Mouse (Mus musculus): ENCODE measurements around the gene Nfib. TPM values are rescaled to one million over a fixed set of nuclear protein-coding genes. Genes with fewer than 3 reads are reported as not detected.

Gene Nfib
- polyA plus RNA-seq, 1 experiment from 2014 or later, result 39.8 TPM

- peak overlapping the region; percentile 98 for H3K27ac ChIP-seq (replicated peaks)
- peaks cover 44% of the 10 kb centered on the region for H3K4me1 ChIP-seq
- under 1% methylated on average over 43 of the region's 81 CpGs for WGBS
- H3K4me2 ChIP-seq (replicated peaks), result peak overlapping the region; percentile 94
- no peaks in the 10 kb centered on the region for H3K9me3 ChIP-seq
- H3K9ac ChIP-seq (replicated peaks), result peak overlapping the region; percentile 95
- ATAC-seq (ENCODE audit: low FRiP score, low read depth), result peak; percentile 80
- no peaks in the 10 kb centered on the region; the same call in 1 of the 2 replicates for H3K27me3 ChIP-seq
- no peaks in the 10 kb centered on the region for H3K36me3 ChIP-seq
- H3K4me3 ChIP-seq, result peak overlapping the region; percentile 84
Measured at GRCm38 (mm10) chr4:82506081-82506730, 199.3 kb downstream of the Nfib start.

GRCm38 (mm10) chr4:82505121-82506031 lies 200.2 kb downstream of the Nfib start:
- Histone ChIP-seq H3K9me3 (no peaks in the 10 kb centered on the region), H3K4me1 (peaks cover 42% of the 10 kb centered on the region), H3K36me3 (no peaks in the 10 kb centered on the region), H3K4me3 (peak overlapping the region; percentile 84), H3K4me2 (replicated peaks) (peak overlapping the region; percentile 94), H3K9ac (replicated peaks) (peak overlapping the region; percentile 95), H3K27me3 (no peaks in the 10 kb centered on the region; the same call in 1 of the 2 replicates), H3K27ac (replicated peaks) (peak overlapping the region; percentile 98)
- under 1% methylated on average over 59 of the region's 72 CpGs for WGBS
- peak; percentile 41 for ATAC-seq (ENCODE audit: low FRiP score, low read depth)

GRCm38 (mm10) chr4:82504284-82505120 lies 201.0 kb downstream of the Nfib start:
- no peak for ATAC-seq (ENCODE audit: low FRiP score, low read depth)
- H3K4me1 ChIP-seq, result peaks cover 43% of the 10 kb centered on the region
- H3K9me3 ChIP-seq, result no peaks in the 10 kb centered on the region
- peak overlapping the region; percentile 94 for H3K4me2 ChIP-seq (replicated peaks)
- H3K9ac ChIP-seq (replicated peaks), result peak overlapping the region; percentile 95
- under 1% methylated on average over 62 of the region's 62 CpGs for WGBS
- H3K27me3 ChIP-seq, result no peaks in the 10 kb centered on the region; the same call in 1 of the 2 replicates
- no peaks in the 10 kb centered on the region for H3K36me3 ChIP-seq
- H3K27ac ChIP-seq (replicated peaks), result peak overlapping the region; percentile 98
- H3K4me3 ChIP-seq, result peak overlapping the region; percentile 84

GRCm38 (mm10) chr4:82504015-82504283 lies 201.6 kb downstream of the Nfib start:
- Histone ChIP-seq H3K4me3 (peak overlapping the region; percentile 84), H3K4me2 (replicated peaks) (peak overlapping the region; percentile 94), H3K27me3 (no peaks in the 10 kb centered on the region; the same call in 1 of the 2 replicates), H3K36me3 (no peaks in the 10 kb centered on the region), H3K9me3 (no peaks in the 10 kb centered on the region), H3K4me1 (peaks cover 41% of the 10 kb centered on the region), H3K27ac (replicated peaks) (peak overlapping the region; percentile 98), H3K9ac (replicated peaks) (peak overlapping the region; percentile 95)
- ATAC-seq (ENCODE audit: low FRiP score, low read depth), result no peak
- WGBS, result 2% methylated on average over 10 of the region's 10 CpGs

- no peak for ATAC-seq (ENCODE audit: low FRiP score, low read depth)
- H3K27me3 ChIP-seq, result no peaks in the 10 kb centered on the region; the same call in 1 of the 2 replicates
- no peak overlapping the region for H3K27ac ChIP-seq (replicated peaks)
- H3K36me3 ChIP-seq, result 0 out of 2 replicates have a peak, but pooled peaks cover under 1% of the 10 kb centered on the region
- peak overlapping the region; percentile 95 for H3K9ac ChIP-seq (replicated peaks)
- no peaks in the 10 kb centered on the region for H3K9me3 ChIP-seq
- H3K4me1 ChIP-seq, result peaks cover 37% of the 10 kb centered on the region
- peak overlapping the region; percentile 94 for H3K4me2 ChIP-seq (replicated peaks)
- H3K4me3 ChIP-seq, result peak overlapping the region; percentile 84
- WGBS, result 22% methylated on average over 8 of the region's 8 CpGs
Measured at GRCm38 (mm10) chr4:82503274-82504014, 202.1 kb downstream of the Nfib start.

GRCm38 (mm10) chr4:82502611-82503010 lies 202.9 kb downstream of the Nfib start:
- H3K36me3 ChIP-seq, result peaks cover 9% of the 10 kb centered on the region; the same call in 1 of the 2 replicates
- 79% methylated on average over 2 of the region's 2 CpGs for WGBS
- H3K4me1 ChIP-seq, result peaks cover 35% of the 10 kb centered on the region
- H3K27me3 ChIP-seq, result no peaks in the 10 kb centered on the region; the same call in 1 of the 2 replicates
- H3K4me3 ChIP-seq, result peak overlapping the region; percentile 84
- peak overlapping the region; percentile 94 for H3K4me2 ChIP-seq (replicated peaks)
- no peak for ATAC-seq (ENCODE audit: low FRiP score, low read depth)
- H3K9ac ChIP-seq (replicated peaks), result peak overlapping the region; percentile 17; the same call in 1 of the 2 replicates
- H3K27ac ChIP-seq (replicated peaks), result no peak overlapping the region
- H3K9me3 ChIP-seq, result no peaks in the 10 kb centered on the region

GRCm38 (mm10) chr4:82502012-82502411 lies 203.5 kb downstream of the Nfib start:
- Histone ChIP-seq H3K4me3 (peak overlapping the region; percentile 33), H3K9me3 (no peaks in the 10 kb centered on the region), H3K4me2 (replicated peaks) (peak overlapping the region; percentile 94), H3K27me3 (no peaks in the 10 kb centered on the region; the same call in 1 of the 2 replicates), H3K9ac (replicated peaks) (no peak overlapping the region; the same call in 1 of the 2 replicates), H3K27ac (replicated peaks) (no peak overlapping the region), H3K4me1 (peaks cover 29% of the 10 kb centered on the region), H3K36me3 (peaks cover 12% of the 10 kb centered on the region; the same call in 1 of the 2 replicates)
- ATAC-seq (ENCODE audit: low FRiP score, low read depth), result no peak
- WGBS, result 36% methylated on average over 5 of the region's 5 CpGs

GRCm38 (mm10) chr4:82500578-82501098 lies 204.9 kb downstream of the Nfib start:
- Histone ChIP-seq H3K27ac (replicated peaks) (no peak overlapping the region), H3K27me3 (no peaks in the 10 kb centered on the region; the same call in 1 of the 2 replicates), H3K4me2 (replicated peaks) (peak overlapping the region; percentile 94), H3K9ac (replicated peaks) (0 out of 2 replicates have a peak overlapping the region, but pooled peaks have one; percentile 37), H3K4me3 (peak overlapping the region; percentile 21), H3K4me1 (peaks cover 25% of the 10 kb centered on the region), H3K36me3 (peaks cover 12% of the 10 kb centered on the region; the same call in 1 of the 2 replicates), H3K9me3 (no peaks in the 10 kb centered on the region)
- ATAC-seq (ENCODE audit: low FRiP score, low read depth), result no peak
- 69% methylated on average over 5 of the region's 5 CpGs for WGBS

GRCm38 (mm10) chr4:82499725-82500577 lies 205.6 kb downstream of the Nfib start:
- peaks cover 25% of the 10 kb centered on the region for H3K4me1 ChIP-seq
- peak overlapping the region; percentile 21; the same call in 1 of the 2 replicates for H3K4me3 ChIP-seq
- no peak for ATAC-seq (ENCODE audit: low FRiP score, low read depth)
- H3K4me2 ChIP-seq (replicated peaks), result peak overlapping the region; percentile 94
- H3K36me3 ChIP-seq, result peaks cover 12% of the 10 kb centered on the region; the same call in 1 of the 2 replicates
- no peak overlapping the region for H3K27ac ChIP-seq (replicated peaks)
- no peak overlapping the region for H3K9ac ChIP-seq (replicated peaks)
- H3K27me3 ChIP-seq, result no peaks in the 10 kb centered on the region; the same call in 1 of the 2 replicates
- 75% methylated on average over 9 of the region's 9 CpGs for whole genome bisulfite sequencing
- no peaks in the 10 kb centered on the region for H3K9me3 ChIP-seq

- no peak overlapping the region for H3K4me3 ChIP-seq
- WGBS, result 79% methylated on average over 5 of the region's 5 CpGs
- no peak overlapping the region for H3K9ac ChIP-seq (replicated peaks)
- no peaks in the 10 kb centered on the region; the same call in 1 of the 2 replicates for H3K27me3 ChIP-seq
- no peak overlapping the region for H3K27ac ChIP-seq (replicated peaks)
- ATAC-seq (ENCODE audit: low FRiP score, low read depth), result no peak
- H3K4me1 ChIP-seq, result peaks cover 26% of the 10 kb centered on the region
- H3K4me2 ChIP-seq (replicated peaks), result peak overlapping the region; percentile 94
- H3K9me3 ChIP-seq, result no peaks in the 10 kb centered on the region
- H3K36me3 ChIP-seq, result peaks cover 12% of the 10 kb centered on the region; the same call in 1 of the 2 replicates
Measured at GRCm38 (mm10) chr4:82499238-82499637, 206.3 kb downstream of the Nfib start.

All from midbrain, embryonic 12.5 days (tissue).